Mouse (Mus musculus): ENCODE data around the gene Dmpk. TPM values are rescaled to one million over a fixed set of nuclear protein-coding genes. Genes with fewer than 3 reads are reported as not detected.

Gene Dmpk
- 478 and 584 TPM in 2 replicates for polyA plus RNA-seq (2012; rRNA removed)

DNA sequence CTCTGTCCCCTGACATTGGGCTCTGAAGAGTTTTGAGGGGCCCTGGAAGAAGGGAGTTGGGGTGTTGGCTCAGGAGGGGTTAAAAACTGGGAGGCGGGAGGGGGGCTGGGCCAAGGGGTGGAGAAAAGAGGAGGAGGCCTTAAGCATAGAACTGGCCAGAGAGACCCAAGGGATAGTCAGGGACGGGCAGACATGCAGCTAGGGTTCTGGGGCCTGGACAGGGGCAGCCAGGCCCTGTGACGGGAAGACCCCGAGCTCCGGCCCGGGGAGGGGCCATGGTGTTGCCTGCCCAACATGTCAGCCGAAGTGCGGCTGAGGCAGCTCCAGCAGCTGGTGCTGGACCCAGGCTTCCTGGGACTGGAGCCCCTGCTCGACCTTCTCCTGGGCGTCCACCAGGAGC lies at the start of gene Dmpk:
Gene Dmpk, plus strand, starts transcription at position 149 of the 400 bp plus-strand sequence.

DNA sequence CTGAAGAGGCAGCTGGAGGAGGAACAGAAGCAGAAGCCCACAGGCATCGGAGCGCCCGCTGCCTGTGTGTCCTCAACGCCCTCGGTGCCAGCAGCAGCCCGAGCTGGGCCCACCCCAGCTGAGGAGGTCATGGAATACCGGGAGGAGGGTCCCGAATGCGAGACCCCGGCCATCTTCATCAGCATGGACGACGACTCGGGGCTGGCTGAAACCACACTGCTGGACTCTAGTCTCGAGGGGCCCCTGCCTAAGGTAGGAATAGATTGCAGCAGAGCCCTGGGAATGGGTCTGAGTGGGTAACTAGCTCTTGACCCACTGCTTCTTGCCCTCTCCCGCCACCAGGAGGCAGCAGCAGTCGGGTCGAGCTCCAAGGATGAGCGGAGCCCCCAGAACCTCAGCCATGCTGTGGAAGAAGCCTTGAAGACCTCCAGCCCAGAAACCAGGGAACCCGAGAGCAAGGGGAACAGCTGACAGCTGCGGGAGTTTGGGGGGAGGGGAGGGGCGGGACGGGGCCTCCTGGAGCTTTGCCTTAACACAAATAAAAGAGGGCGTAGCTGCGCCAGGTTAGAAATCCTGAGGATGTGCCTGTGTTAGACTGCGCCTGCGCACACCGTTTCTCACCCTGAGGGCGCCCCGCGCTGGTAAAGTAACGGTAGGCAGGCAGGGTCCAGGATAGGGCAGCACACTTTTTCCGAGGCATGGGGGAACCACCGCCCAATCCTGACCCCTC lies 29.4 kb upstream of the Dmpk start, which contains the start of gene Rsph6a:
Gene Rsph6a, plus strand, starts transcription at position 644 of the 730 bp plus-strand sequence.

DNA sequence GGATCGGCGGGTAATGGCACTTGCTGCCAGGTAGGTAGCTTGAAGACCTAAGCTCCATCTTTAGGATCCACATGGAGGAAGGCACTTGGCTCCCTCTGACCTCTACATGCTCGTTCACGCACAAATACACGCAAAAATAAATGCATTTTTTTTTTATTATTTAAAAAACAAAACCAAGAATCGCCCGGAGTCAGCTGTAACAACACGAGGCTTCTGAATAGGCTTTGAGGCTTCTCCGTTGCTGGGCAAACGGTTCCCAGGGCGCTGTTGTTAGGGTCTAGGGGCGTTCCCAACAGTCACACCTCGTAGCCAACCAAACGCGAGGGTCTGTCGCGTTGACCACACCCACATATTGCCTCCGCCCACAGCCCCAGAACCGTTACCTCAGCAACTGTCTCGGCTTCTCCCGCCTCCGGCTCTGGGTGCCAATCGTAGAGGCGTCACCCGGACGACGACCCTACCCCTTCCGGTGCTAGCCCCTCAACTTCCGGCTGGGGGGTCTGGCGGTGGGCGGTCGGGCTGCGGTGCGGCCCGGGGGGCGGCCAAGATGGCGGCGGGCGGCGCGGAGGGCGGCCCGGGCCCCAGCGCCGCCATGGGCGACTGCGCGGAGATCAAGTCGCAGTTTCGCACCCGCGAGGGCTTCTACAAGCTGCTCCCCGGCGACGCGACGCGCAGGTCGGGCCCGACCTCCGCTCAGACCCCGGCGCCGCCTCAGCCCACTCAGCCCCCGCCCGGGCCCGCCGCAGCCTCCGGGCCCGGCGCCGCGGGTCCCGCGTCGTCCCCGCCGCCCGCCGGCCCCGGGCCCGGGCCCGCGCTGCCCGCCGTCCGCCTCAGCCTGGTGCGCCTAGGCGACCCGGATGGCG lies 7.7 kb upstream of the Dmpk start, which contains the start of gene Dmwd:
Gene Dmwd, plus strand, starts transcription at position 505 of the 863 bp plus-strand sequence.

DNA sequence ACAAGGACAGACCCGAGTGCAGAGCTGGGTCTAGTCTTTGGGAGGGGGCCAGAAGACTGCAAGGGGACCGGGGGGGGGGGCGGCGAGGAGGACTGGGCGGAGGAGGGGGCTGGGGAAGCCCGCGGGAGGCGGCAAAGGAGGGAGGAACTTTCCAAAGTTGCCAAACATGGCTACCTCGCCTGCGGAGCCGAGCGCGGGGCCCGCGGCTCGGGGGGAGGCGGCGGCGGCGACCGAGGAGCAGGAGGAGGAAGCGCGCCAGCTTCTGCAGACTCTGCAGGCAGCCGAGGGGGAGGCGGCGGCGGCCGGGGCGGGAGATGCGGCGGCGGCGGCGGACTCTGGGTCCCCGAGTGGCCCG lies 10.8 kb downstream of the Dmpk start, which contains the start of gene Six5:
Gene Six5, plus strand, starts transcription at position 124 of the 355 bp plus-strand sequence.

DNA sequence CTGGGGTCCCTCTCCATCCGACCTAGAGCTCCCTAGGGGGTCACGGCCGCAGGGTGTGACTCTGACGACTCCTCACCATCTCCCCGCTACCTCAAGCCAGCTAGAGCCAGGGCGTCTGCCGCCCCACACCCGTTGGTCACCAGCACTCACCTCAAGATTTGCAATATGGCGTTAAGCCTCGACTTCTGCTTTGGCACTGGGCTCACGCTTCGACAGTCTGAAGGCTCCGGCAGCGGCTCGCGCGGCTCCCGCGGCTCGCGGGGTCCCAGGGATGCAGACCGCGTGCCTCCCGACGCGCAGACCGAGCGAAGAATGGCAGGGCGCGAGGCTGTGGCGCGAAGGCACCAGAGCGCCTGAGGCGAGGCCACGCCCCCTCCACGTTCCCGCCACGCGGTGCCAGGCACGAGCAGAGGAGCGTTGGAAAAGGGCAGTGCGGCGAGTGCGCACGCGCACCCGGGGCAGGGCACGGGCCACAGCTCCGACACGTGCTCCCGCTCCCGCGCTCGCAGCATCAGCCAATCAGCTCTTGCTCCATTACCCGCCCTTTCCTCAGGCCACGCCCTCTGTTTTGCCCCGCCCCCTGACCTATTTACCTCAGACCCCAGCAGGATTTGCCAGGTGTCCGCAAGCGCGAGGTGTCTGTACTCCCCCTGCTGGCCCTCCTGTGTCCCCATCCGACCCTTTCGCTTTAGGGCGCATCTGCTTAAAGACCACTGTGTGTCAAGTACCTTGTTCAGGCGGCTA lies 34.6 kb downstream of the Dmpk start, which contains the start of gene Gm4969:
Gene Gm4969, minus strand, starts transcription at position 341 of the 744 bp plus-strand sequence.

DNA sequence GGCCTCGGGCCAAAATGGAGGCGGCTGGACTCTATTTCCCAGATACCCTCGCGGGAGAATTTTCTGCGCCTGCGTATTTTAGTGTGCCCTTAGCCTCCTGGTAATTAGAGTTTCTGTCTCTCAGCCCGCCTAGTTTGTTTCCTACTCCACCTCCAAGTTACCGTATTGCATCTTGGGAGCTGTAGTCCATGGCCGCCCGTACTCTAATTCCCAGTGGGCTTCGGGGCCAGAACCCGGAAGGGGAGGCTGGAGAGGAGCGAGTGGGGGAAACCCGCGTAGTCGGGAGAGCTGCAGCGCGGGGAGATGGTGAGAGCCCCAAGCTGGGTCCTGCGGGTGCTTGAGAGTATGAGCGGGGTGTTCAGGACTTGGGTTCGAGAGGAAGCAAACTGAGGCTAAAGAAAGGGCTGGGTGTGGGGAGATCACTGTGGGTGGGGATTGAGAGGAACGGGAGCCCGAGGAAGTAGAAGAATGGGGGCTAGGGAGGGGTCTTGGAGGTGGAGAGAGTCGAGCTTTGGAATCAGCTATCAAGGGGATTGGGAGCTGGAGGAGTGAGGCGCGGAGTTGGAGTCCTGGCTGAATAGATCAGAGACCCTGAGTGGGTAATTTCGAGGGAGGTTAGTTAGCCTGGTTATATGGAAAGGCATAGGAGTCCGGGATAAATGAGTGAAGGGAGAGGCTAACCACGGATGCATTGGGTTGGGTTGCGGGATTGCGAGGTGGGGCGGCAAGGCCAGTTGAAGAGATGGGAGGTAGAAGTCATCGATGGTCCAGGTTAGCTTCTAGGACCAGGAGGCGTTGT lies 36.2 kb downstream of the Dmpk start, which contains the start of gene Fbxo46:
Gene Fbxo46, plus strand, starts transcription at position 229 of the 799 bp plus-strand sequence.

Other genes starting within 250 kb of the Dmpk start
- gene Mill2, start 243.9 kb upstream of the Dmpk start, polyA plus RNA-seq (2012; rRNA removed) = 9.3 and 10.4 TPM in 2 replicates
- gene Pglyrp1, start 212.5 kb upstream of the Dmpk start, polyA plus RNA-seq (2012; rRNA removed) = 69.1 and 85.2 TPM in 2 replicates
- gene Ccdc61, start 173.4 kb upstream of the Dmpk start, polyA plus RNA-seq (2012; rRNA removed) = 33.0 and 34.0 TPM in 2 replicates
- 1.1 and 1.2 TPM in 2 replicates for gene Nova2, start 158.0 kb upstream of the Dmpk start, polyA plus RNA-seq (2012; rRNA removed)
- 1.5 and 1.7 TPM in 2 replicates for gene Nanos2, start 96.4 kb upstream of the Dmpk start, polyA plus RNA-seq (2012; rRNA removed)
- 27.5 and 29.2 TPM in 2 replicates for gene Mypop, start 92.6 kb upstream of the Dmpk start, polyA plus RNA-seq (2012; rRNA removed)
- gene Irf2bp1, start 79.8 kb upstream of the Dmpk start, polyA plus RNA-seq (2012; rRNA removed) = 68.3 and 79.2 TPM in 2 replicates
- gene Foxa3, start 60.3 kb upstream of the Dmpk start, polyA plus RNA-seq (2012; rRNA removed) = 2.9 and 5.5 TPM in 2 replicates
- 143 and 147 TPM in 2 replicates for gene Sympk, start 59.5 kb upstream of the Dmpk start, polyA plus RNA-seq (2012; rRNA removed)
- gene Rsph6a, start 29.2 kb upstream of the Dmpk start, polyA plus RNA-seq (2012; rRNA removed) = 0.09 TPM in 1 of 2 replicates, not detected in the other
- gene Dmwd, start 7.6 kb upstream of the Dmpk start, polyA plus RNA-seq (2012; rRNA removed) = 169 and 185 TPM in 2 replicates
- 117 and 130 TPM in 2 replicates for gene Six5, start 10.7 kb downstream of the Dmpk start, polyA plus RNA-seq (2012; rRNA removed)
- gene Gm4969, start 34.5 kb downstream of the Dmpk start, polyA plus RNA-seq (2012; rRNA removed) = 0.26 and 0.76 TPM in 2 replicates
- gene Fbxo46, start 36.0 kb downstream of the Dmpk start, polyA plus RNA-seq (2012; rRNA removed) = 16.2 and 18.5 TPM in 2 replicates
- gene Qpctl, start 65.4 kb downstream of the Dmpk start, polyA plus RNA-seq (2012; rRNA removed) = 15.1 and 19.6 TPM in 2 replicates
- gene Snrpd2, start 65.9 kb downstream of the Dmpk start, polyA plus RNA-seq (2012; rRNA removed) = 49.6 and 49.8 TPM in 2 replicates
- 0.46 and 0.69 TPM in 2 replicates for gene Gipr, start 82.3 kb downstream of the Dmpk start, polyA plus RNA-seq (2012; rRNA removed)
- 84.0 and 89.9 TPM in 2 replicates for gene Eml2, start 92.6 kb downstream of the Dmpk start, polyA plus RNA-seq (2012; rRNA removed)
- 11.0 and 12.7 TPM in 2 replicates for gene Gpr4, start 128.7 kb downstream of the Dmpk start, polyA plus RNA-seq (2012; rRNA removed)
- 40.3 and 44.6 TPM in 2 replicates for gene Opa3, start 144.5 kb downstream of the Dmpk start, polyA plus RNA-seq (2012; rRNA removed)
- 197 and 215 TPM in 2 replicates for gene Vasp, start 188.0 kb downstream of the Dmpk start, polyA plus RNA-seq (2012; rRNA removed)
- gene Ppm1n, start 196.2 kb downstream of the Dmpk start, polyA plus RNA-seq (2012; rRNA removed) = 0.18 and 0.25 TPM in 2 replicates
- gene Rtn2, start 198.8 kb downstream of the Dmpk start, polyA plus RNA-seq (2012; rRNA removed) = 31.9 and 40.5 TPM in 2 replicates
- 5.1 and 10.1 TPM in 2 replicates for gene Fosb, start 226.2 kb downstream of the Dmpk start, polyA plus RNA-seq (2012; rRNA removed)